Comparison of ENCODE assay signal across 12 mouse cellular contexts in the genomic region with DNA sequence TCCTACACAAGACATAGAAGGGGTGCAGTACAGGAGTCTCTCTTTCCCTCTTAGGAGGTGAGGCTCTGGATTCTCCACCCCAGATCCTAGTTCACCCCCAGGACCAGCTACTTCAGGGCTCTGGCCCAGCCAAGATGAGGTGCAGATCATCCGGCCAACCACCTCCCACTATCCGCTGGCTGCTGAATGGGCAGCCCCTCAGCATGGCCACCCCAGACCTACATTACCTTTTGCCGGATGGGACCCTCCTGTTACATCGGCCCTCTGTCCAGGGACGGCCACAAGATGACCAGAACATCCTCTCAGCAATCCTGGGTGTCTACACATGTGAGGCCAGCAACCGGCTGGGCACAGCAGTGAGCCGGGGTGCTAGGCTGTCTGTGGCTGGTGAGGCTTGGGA. TPM values are rescaled to one million over a fixed set of nuclear protein-coding genes. Genes with fewer than 3 reads are reported as not detected.
DNase-seq lines count a peak whose midpoint lies in the region; ATAC-seq and TF ChIP-seq lines count a peak whose summit lies in the region.
"Had no signal": no experiment of that assay in that cellular context is flagged by ENCODE, and none has a peak within 500 bp of the region (broad histone marks: within the 10 kb centered on the region; RNA-seq: fewer than 3 reads in every experiment).

No protein-coding gene starts in this region.

- no peak overlapping the region for H3K9ac ChIP-seq in forebrain, embryonic 15.5 days (replicated peaks)
- H3K9ac ChIP-seq in kidney, embryonic 16.5 days (replicated peaks; ENCODE audit: low read length), result peak overlapping the region; percentile 59
- 0 out of 2 replicates have a peak overlapping the region, but pooled peaks have one; percentile 17 for H3K9ac ChIP-seq in intestine, postnatal 0 days (ENCODE audit: low read depth, low read length)

- peaks cover 9% of the 10 kb centered on the region; the same call in 1 of the 2 replicates for H3K4me1 ChIP-seq in forebrain, embryonic 10.5 days
- no peaks in the 10 kb centered on the region for H3K4me1 ChIP-seq in forebrain, embryonic 15.5 days
- H3K4me1 ChIP-seq in kidney, embryonic 16.5 days (ENCODE audit: insufficient read depth, low read length), result no peaks in the 10 kb centered on the region
- H3K4me1 ChIP-seq in E14TG2a.4 (replicated peaks; ENCODE audit: low read depth, low read length), result peaks cover 44% of the 10 kb centered on the region
- H3K4me1 ChIP-seq in intestine, postnatal 0 days (replicated peaks; ENCODE audit: control insufficient read depth, insufficient read depth, low read length), result no peaks in the 10 kb centered on the region

- peaks cover 21% of the 10 kb centered on the region for H3K27me3 ChIP-seq in forebrain, embryonic 10.5 days (ENCODE audit: poor library complexity, severe bottlenecking)
- H3K27me3 ChIP-seq in forebrain, embryonic 15.5 days, result no peaks in the 10 kb centered on the region
- no peaks in the 10 kb centered on the region for H3K27me3 ChIP-seq in kidney, embryonic 16.5 days (ENCODE audit: insufficient read depth, low read length)
- peaks cover 13% of the 10 kb centered on the region; the same call in 1 of the 2 replicates for H3K27me3 ChIP-seq in E14TG2a.4 (ENCODE audit: insufficient read depth, low read length)
- no peaks in the 10 kb centered on the region for H3K27me3 ChIP-seq in intestine, postnatal 0 days (replicated peaks; ENCODE audit: control insufficient read depth, insufficient read depth, low read length)

- H3K27ac ChIP-seq in forebrain, embryonic 10.5 days, result peak overlapping the region; percentile 62
- H3K27ac ChIP-seq in forebrain, embryonic 15.5 days (replicated peaks), result no peak overlapping the region
- H3K27ac ChIP-seq in kidney, embryonic 16.5 days (ENCODE audit: low read length), result peak overlapping the region; percentile 36; the same call in 1 of the 2 replicates
- 0 out of 2 replicates have a peak overlapping the region, but pooled peaks have one; percentile 21 for H3K27ac ChIP-seq in intestine, postnatal 0 days (ENCODE audit: low read depth, low read length)

- H3K9me3 ChIP-seq in forebrain, embryonic 10.5 days, result no peaks in the 10 kb centered on the region
- no peaks in the 10 kb centered on the region for H3K9me3 ChIP-seq in forebrain, embryonic 15.5 days
- no peaks in the 10 kb centered on the region for H3K9me3 ChIP-seq in kidney, embryonic 16.5 days (ENCODE audit: low read length)
- no peaks in the 10 kb centered on the region for H3K9me3 ChIP-seq in E14TG2a.4 (ENCODE audit: low read length)
- H3K9me3 ChIP-seq in intestine, postnatal 0 days (ENCODE audit: control insufficient read depth), result no peaks in the 10 kb centered on the region

- no peak for DNase-seq in forebrain, embryonic 10.5 days (ENCODE audit: extremely low spot score, low spot score)
- no peak for DNase-seq in kidney, postnatal 25 days
- no peak for DNase-seq in urinary bladder, postnatal 14 days (ENCODE audit: low spot score)
- DNase-seq: adrenal gland, postnatal 25 days; cerebellum, postnatal 25 days had no signal

- no peak overlapping the region for H3K4me2 ChIP-seq in forebrain, embryonic 15.5 days (replicated peaks)
- peak overlapping the region; percentile 14; the same call in 1 of the 2 replicates for H3K4me2 ChIP-seq in kidney, embryonic 16.5 days (replicated peaks; ENCODE audit: low read depth, low read length)
- H3K4me2 ChIP-seq in intestine, postnatal 0 days (replicated peaks; ENCODE audit: low read depth), result no peak overlapping the region
- H3K4me2 ChIP-seq: midbrain, embryonic 11.5 days had no signal

- H3K4me3 ChIP-seq in forebrain, embryonic 10.5 days, result peak overlapping the region; percentile 25; the same call in 1 of the 2 replicates
- no peak overlapping the region for H3K4me3 ChIP-seq in forebrain, embryonic 15.5 days
- peak overlapping the region; percentile 38 for H3K4me3 ChIP-seq in kidney, embryonic 16.5 days (ENCODE audit: low read length)
- peak overlapping the region; percentile 7; the same call in 1 of the 2 replicates for H3K4me3 ChIP-seq in E14TG2a.4 (replicated peaks; ENCODE audit: low read length)
- H3K4me3 ChIP-seq in intestine, postnatal 0 days (ENCODE audit: low read depth, low read length), result peak overlapping the region; percentile 18

- no peaks in the 10 kb centered on the region for H3K36me3 ChIP-seq in forebrain, embryonic 10.5 days (replicated peaks)
- no peaks in the 10 kb centered on the region for H3K36me3 ChIP-seq in forebrain, embryonic 15.5 days
- H3K36me3 ChIP-seq in kidney, embryonic 16.5 days (ENCODE audit: insufficient read depth, low read length), result no peaks in the 10 kb centered on the region
- no peaks in the 10 kb centered on the region for H3K36me3 ChIP-seq in E14TG2a.4 (ENCODE audit: insufficient read depth, low read length)
- H3K36me3 ChIP-seq in intestine, postnatal 0 days (ENCODE audit: control insufficient read depth, insufficient read depth), result no peaks in the 10 kb centered on the region

- no peak for TF ChIP-seq CTCF in E14TG2a.4 (conservative IDR thresholded peaks at IDR 0.05; ENCODE audit: low read length)
- no peak for TF ChIP-seq CTCF in intestine, postnatal 0 days (IDR thresholded peaks at IDR 0.05; ENCODE audit: low read depth)

- ATAC-seq in forebrain, embryonic 15.5 days (replicated peaks), result no peak
- no peak for ATAC-seq in kidney, embryonic 16.5 days (ENCODE audit: low FRiP score, low TSS enrichment)
- ATAC-seq in intestine, postnatal 0 days, result no peak
- ATAC-seq in CD4-positive, CD25-positive, alpha-beta regulatory T cell, adult 4 months, result no peak
- ATAC-seq: forebrain, embryonic 14.5 days had no signal

- WGBS in forebrain, embryonic 10.5 days, result 94% methylated on average over 7 of the region's 7 CpGs
- WGBS in forebrain, embryonic 15.5 days, result 87% methylated on average over 7 of the region's 7 CpGs
- 87% methylated on average over 7 of the region's 7 CpGs for WGBS in kidney, embryonic 16.5 days
- WGBS in intestine, postnatal 0 days, result 85% methylated on average over 7 of the region's 7 CpGs

RNA-seq across cellular contexts. Expression of gene Robo4, which starts 0.8 kb away (rescaled TPM):
- 4.8 and 6.8 TPM in 2 replicates for polyA plus RNA-seq in forebrain, embryonic 10.5 days (2016; fragmentation: Nextera tagmentation; extraction: Ambion mirVana)
- polyA plus RNA-seq in forebrain, embryonic 15.5 days (2015; fragmentation: Nextera tagmentation; extraction: Ambion mirVana), result 3.3 and 4.2 TPM in 2 replicates
- polyA plus RNA-seq in kidney, embryonic 16.5 days (2015; fragmentation: Nextera tagmentation; extraction: Ambion mirVana), result 20.1 and 23.8 TPM in 2 replicates
- polyA plus RNA-seq in intestine, postnatal 0 days (2015; fragmentation: Nextera tagmentation; extraction: Ambion mirVana), result 6.6 and 7.1 TPM in 2 replicates
- not detected for polyA plus RNA-seq in CD4-positive, CD25-positive, alpha-beta regulatory T cell, adult 4 months (2017; shearing (Covaris generic))

RNA-seq across cellular contexts. Expression of gene Robo3, which starts 30.5 kb away (rescaled TPM):
- polyA plus RNA-seq in forebrain, embryonic 10.5 days (2016; fragmentation: Nextera tagmentation; extraction: Ambion mirVana), result 3.9 and 5.5 TPM in 2 replicates
- 1.6 and 3.1 TPM in 2 replicates for polyA plus RNA-seq in forebrain, embryonic 15.5 days (2015; fragmentation: Nextera tagmentation; extraction: Ambion mirVana)
- polyA plus RNA-seq in kidney, embryonic 16.5 days (2015; fragmentation: Nextera tagmentation; extraction: Ambion mirVana), result 0.29 and 0.35 TPM in 2 replicates
- polyA plus RNA-seq in intestine, postnatal 0 days (2015; fragmentation: Nextera tagmentation; extraction: Ambion mirVana), result 0.07 TPM in 1 of 2 replicates, not detected in the other
- polyA plus RNA-seq in CD4-positive, CD25-positive, alpha-beta regulatory T cell, adult 4 months (2017; shearing (Covaris generic)), result not detected

RNA-seq across cellular contexts. Expression of gene Hepacam, which starts 35.4 kb away (rescaled TPM):
- 0.07 TPM in 1 of 2 replicates, not detected in the other for polyA plus RNA-seq in forebrain, embryonic 10.5 days (2016; fragmentation: Nextera tagmentation; extraction: Ambion mirVana)
- polyA plus RNA-seq in forebrain, embryonic 15.5 days (2015; fragmentation: Nextera tagmentation; extraction: Ambion mirVana), result 3.4 and 4.9 TPM in 2 replicates
- 0.05 TPM in 1 of 2 replicates, not detected in the other for polyA plus RNA-seq in kidney, embryonic 16.5 days (2015; fragmentation: Nextera tagmentation; extraction: Ambion mirVana)
- 0.18 and 0.38 TPM in 2 replicates for polyA plus RNA-seq in intestine, postnatal 0 days (2015; fragmentation: Nextera tagmentation; extraction: Ambion mirVana)
- not detected for polyA plus RNA-seq in CD4-positive, CD25-positive, alpha-beta regulatory T cell, adult 4 months (2017; shearing (Covaris generic))
- polyA plus RNA-seq: midbrain, embryonic 11.5 days had no signal

RNA-seq across cellular contexts. Expression of gene Ccdc15, which starts 54.3 kb away (rescaled TPM):
- 12.6 and 13.4 TPM in 2 replicates for polyA plus RNA-seq in forebrain, embryonic 10.5 days (2016; fragmentation: Nextera tagmentation; extraction: Ambion mirVana)
- polyA plus RNA-seq in forebrain, embryonic 15.5 days (2015; fragmentation: Nextera tagmentation; extraction: Ambion mirVana), result 8.9 and 9.0 TPM in 2 replicates
- 5.2 and 8.3 TPM in 2 replicates for polyA plus RNA-seq in kidney, embryonic 16.5 days (2015; fragmentation: Nextera tagmentation; extraction: Ambion mirVana)
- 1.8 and 1.9 TPM in 2 replicates for polyA plus RNA-seq in intestine, postnatal 0 days (2015; fragmentation: Nextera tagmentation; extraction: Ambion mirVana)
- 10 to 100 TPM in 1 of 2 experiments, 1 to 10 TPM in 1; 6.8 to 10.3 TPM for polyA plus RNA-seq in CD4-positive, CD25-positive, alpha-beta regulatory T cell, adult 4 months (2017; shearing (Covaris generic))
